Mouse (Mus musculus): Measurements from ENCODE around the gene Clec3b. TPM values are rescaled to one million over a fixed set of nuclear protein-coding genes. Genes with fewer than 3 reads are reported as not detected.

Gene Clec3b
- 89.9 and 107 TPM in 2 replicates for polyA plus RNA-seq (2012; rRNA removed)

DNA sequence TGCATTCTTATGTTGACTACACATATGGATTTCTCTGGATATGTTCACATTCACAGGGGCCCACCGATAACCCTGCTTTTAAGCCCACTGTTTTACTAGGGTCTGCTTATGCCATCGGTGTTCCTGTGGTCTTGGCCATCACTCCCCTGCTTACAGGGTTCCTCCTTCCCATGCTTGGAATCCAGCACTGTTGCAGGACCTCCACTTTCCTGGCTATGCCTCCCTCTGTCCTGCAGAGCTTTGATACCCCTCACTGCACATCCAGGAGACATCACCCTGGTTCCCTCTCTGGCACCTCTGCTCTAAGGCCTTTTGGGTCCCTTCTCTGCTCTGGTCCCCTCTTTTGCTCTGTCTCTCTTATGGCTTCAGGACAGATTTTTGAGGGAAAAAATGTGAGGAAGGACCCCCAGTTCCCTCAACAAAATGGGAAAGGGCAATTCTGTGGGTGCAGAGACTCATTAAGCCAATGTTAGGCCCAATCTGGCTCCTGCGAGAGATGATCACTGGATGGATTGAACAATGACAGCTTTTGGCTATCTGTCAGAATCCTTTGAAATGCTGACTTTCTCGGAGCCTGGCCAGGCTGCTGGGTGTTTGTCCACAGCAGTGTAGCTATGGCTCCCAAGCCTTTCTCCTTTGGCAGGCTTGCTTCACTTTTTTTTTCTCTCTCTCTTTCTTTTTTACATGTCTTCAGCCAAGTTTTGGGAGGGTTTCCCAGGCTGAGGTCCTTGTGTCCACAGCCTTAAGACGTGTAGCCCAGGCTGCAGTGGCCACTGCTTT is at the start of gene Clec3b:
Gene Clec3b (plus strand): TSS at position 706 of the 780 bp plus-strand sequence.

GRCm38 (mm10) chr9:123112805-123113521 is 37.8 kb upstream of the Clec3b start, which contains the start of the genes Zdhhc3 and Exosc7:
TSS of gene Zdhhc3 (minus strand) at chr9:123113205.
TSS of gene Exosc7 (plus strand) at chr9:123113215.

Other genes with a start within 250 kb of the Clec3b start
- 1.8 and 1.9 TPM in 2 replicates for gene Zfp105, start 227.9 kb upstream of the Clec3b start, polyA plus RNA-seq (2012; rRNA removed)
- 1.3 and 1.5 TPM in 2 replicates for gene 1110059G10Rik, start 199.9 kb upstream of the Clec3b start, polyA plus RNA-seq (2012; rRNA removed)
- 1.3 and 6.7 TPM in 2 replicates for gene Kif15, start 199.9 kb upstream of the Clec3b start, polyA plus RNA-seq (2012; rRNA removed)
- 28.2 and 34.1 TPM in 2 replicates for gene Tmem42, start 129.6 kb upstream of the Clec3b start, polyA plus RNA-seq (2012; rRNA removed)
- 0.15 and 0.24 TPM in 2 replicates for gene Tgm4, start 116.2 kb upstream of the Clec3b start, polyA plus RNA-seq (2012; rRNA removed)
- 251 and 334 TPM in 2 replicates for gene Zdhhc3, start 37.7 kb upstream of the Clec3b start, polyA plus RNA-seq (2012; rRNA removed)
- gene Exosc7, start 37.7 kb upstream of the Clec3b start, polyA plus RNA-seq (2012; rRNA removed) = 30.1 and 33.1 TPM in 2 replicates
- gene Cdcp1, start 65.1 kb downstream of the Clec3b start, polyA plus RNA-seq (2012; rRNA removed) = 9.1 and 9.4 TPM in 2 replicates
- gene Tmem158, start 109.8 kb downstream of the Clec3b start, polyA plus RNA-seq (2012; rRNA removed) = 85.7 and 178 TPM in 2 replicates
- 41.6 and 44.1 TPM in 2 replicates for gene Lars2, start 216.0 kb downstream of the Clec3b start, polyA plus RNA-seq (2012; rRNA removed)

Data from ovary, adult 2 months (tissue).